Mouse (Mus musculus) hematopoietic multipotent progenitor cell, adult 10-12 weeks (in vitro differentiated cells): ENCODE measurements around the gene Plekhd1. TPM values are rescaled to one million over a fixed set of nuclear protein-coding genes. Genes with fewer than 3 reads are reported as not detected.

Experiments
- polyA plus RNA-seq: library from polyadenylated mRNA; stranded (reverse); fragments of >175 nt; gene quantifications from 2 replicates; pipeline ENCODE4 v1.2.3, GENCODE M21; 2012; ENCODE audit warnings: low replicate concordance

Plekhd1 gene
- 0.11 TPM in 1 of 2 replicates, not detected in the other for polyA plus RNA-seq

DNA sequence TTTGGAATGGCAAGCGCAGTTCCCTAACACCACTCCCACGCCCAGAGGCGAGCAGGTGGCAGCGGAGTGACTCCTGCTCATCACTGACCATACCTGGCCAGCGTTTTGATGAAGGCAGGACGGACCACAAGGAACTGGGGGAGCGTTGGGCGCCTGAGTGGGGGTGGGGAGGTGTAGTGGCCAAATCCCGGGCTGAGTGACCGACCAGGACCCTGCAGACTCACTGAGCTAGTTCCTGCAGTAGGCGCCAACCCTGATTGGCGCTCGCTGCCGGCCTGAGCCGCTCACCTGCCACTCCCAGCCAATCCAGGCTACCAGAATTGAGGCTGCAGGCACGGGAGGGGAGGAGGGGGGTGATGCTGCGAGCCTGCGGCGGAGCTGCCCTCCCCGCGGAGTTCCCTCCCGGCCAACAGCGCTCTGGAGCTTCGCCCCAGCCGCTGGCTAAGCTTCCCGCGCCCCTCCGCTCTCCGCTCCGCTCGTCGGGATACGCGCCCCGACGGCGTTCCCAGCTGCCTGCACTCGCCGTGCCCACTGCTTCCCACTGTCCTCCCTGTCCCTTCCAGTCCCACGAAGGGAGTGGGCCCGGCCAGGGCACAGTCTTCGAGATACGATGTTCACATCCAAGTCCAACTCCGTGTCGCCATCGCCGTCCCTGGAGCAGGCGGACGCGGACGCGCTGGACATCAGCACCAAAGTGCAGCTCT is at the start of gene Plekhd1:
TSS of gene Plekhd1 (plus strand) at position 323 of the 704 bp plus-strand sequence.

GRCm38 (mm10) chr12:80643693-80644505 is 48.5 kb upstream of the Plekhd1 start, which contains the start of the genes Slc39a9 and Erh:
Slc39a9 (plus strand) TSS chr12:80643883.
Erh (minus strand) TSS chr12:80644341.

DNA sequence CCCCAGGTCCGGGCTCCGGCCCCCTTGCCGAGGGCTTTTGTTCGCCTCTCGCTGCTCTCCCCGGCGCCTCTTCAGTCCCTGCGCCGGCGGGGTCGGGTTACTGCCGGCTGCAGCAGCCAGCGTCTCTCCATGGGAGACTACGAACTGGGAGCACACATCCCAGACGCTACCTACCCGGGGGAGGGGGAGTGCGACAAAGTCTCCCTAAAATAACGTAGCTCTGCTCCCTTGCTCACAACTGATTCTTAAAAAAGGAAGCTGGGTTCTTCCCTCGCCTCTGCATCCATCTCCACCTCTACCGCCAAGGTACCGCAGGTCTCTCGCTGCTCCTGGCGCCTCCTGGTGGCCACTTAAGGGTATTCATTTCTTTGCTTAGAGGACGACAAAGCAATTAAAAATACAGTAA is 68.0 kb downstream of the Plekhd1 start, which contains the start of gene Ccdc177:
TSS of gene Ccdc177 (minus strand) at position 292 of the 406 bp plus-strand sequence.

Other genes starting within 250 kb of the Plekhd1 start
- 3.1 and 6.6 TPM in 2 replicates for gene Exd2, start 229.5 kb upstream of the Plekhd1 start, polyA plus RNA-seq
- gene Galnt16, start 174.3 kb upstream of the Plekhd1 start, polyA plus RNA-seq = 0.04 TPM in 1 of 2 replicates, not detected in the other
- 3.4 and 14.0 TPM in 2 replicates for gene Slc39a9, start 48.7 kb upstream of the Plekhd1 start, polyA plus RNA-seq
- 3.0 and 14.1 TPM in 2 replicates for gene Erh, start 48.2 kb upstream of the Plekhd1 start, polyA plus RNA-seq
- gene Ccdc177, start 68.1 kb downstream of the Plekhd1 start, polyA plus RNA-seq = not detected in 2 replicates
- 34.6 and 36.9 TPM in 2 replicates for gene Susd6, start 97.9 kb downstream of the Plekhd1 start, polyA plus RNA-seq